Mouse (Mus musculus): ENCODE measurements around the gene Ifng.

DNA sequence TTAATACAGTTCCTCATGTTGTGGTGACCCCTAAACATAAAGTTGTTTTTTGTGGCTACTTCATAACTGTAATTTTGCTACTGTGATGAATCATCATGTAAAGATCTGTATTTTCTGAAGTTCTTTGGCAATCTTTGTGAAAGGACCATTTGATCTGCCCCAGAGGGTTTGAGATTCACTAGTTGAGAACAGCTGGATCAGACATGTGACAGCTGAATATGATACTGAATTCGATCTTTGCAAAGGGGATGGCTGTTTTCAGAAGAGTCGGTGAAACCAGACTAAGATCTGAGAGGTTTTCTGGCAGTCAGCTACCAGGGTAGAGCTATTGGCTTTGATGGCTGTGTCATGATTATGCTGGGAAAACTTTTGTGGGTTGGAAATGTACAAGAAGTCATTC is 10.9 kb downstream of the Ifng start:
- TF ChIP-seq POLR2A (IDR thresholded peaks at IDR 0.05; ENCODE audit: low read depth, low read length), result no peak
- TF ChIP-seq CTCF (IDR thresholded peaks at IDR 0.05; ENCODE audit: borderline replicate concordance, insufficient read depth, low read length), result no peak
